Mouse (Mus musculus) layer of hippocampus, postnatal 14 days (tissue): ENCODE data around the gene Rab22a. TPM values are rescaled to one million over a fixed set of nuclear protein-coding genes. Genes with fewer than 3 reads are reported as not detected.
"Not testable (repeated sequence)": the region's sequence is repeated elsewhere in the genome, so short reads cannot be mapped to it uniquely, and the experiment has no call there.

Source experiments
- DNase-seq, 2 experiments: peaks; one replicate each; pipeline ENCODE4 v3.0.0; 2021 to 2022; ENCODE audit warnings: low spot score in 2 of 2, mixed read lengths in 1 of 2
- total RNA-seq, 2 experiments: library from RNA; stranded (reverse); gene quantifications; 2 replicates each; pipeline ENCODE4 v1.2.3; 2021

Gene Rab22a
- total RNA-seq, 2 experiments from 2014 or later: 24.4 to 25.6 TPM

DNA sequence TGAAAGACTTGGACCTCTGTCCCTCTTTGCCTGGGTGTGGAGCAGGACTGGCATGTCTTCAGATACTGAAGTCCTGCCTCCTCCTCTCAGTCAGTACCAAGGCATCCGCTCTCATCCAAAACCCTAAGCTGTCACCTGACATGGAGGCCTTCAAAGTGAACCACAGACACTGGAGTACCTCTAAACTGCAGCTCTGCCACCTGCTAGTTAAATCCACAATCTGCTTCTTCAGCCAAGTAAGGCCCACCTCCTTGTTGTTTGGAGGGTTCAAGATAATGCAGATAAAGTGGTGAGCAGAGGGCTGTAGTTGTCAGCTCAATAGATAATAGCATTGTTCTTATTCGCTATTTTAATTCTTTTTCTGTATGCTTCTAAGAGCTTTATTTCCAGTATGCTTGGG lies 5.7 kb downstream of the Rab22a start:
- no peak for DNase-seq

DNA sequence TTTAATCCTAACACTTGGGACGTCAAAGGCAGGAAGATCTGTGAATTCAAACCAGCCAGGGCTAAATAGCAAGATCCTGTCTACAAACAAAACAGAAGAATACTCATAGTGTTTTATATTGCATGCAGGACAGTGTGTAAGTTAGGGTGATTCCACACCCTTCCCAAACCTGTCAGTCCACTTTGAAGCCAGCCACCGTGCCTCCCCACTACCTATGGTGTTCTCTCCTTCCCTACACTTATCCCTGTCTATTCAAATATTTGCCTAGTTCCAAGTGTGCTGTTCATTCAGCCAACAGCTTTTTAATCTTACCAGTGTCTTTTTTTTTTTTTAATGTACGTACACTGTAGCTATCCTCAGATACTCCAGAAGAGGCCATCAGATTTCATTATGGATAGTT lies 7.3 kb downstream of the Rab22a start:
- no peak for DNase-seq

DNA sequence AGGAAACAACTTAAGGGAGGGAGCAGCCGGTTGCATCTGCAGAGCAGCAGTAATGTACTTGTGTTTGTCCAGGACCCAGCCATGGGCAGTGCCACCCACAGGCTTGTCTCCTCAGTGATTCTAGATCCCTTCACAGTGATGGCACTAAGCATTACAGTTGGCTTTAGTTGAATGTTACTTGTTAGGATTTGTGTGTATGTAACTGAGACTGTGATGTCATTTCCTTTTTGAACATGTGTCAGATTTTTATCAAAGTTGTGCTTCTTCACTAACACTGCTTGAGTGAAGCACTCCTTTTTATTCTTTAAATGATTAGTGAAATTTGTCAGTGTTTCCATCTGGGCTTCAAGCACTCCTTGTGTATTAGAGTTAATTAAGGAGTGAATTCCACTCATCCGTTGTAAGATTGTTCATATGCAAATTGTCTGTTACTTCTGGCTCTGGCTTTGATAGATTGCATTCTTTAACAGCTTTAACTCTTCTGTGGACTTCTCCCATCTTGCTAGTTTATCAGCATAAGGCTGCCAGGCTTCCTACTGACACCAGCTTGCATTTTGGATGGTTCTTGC lies 12.9 kb downstream of the Rab22a start:
- DNase-seq: no peak

DNA sequence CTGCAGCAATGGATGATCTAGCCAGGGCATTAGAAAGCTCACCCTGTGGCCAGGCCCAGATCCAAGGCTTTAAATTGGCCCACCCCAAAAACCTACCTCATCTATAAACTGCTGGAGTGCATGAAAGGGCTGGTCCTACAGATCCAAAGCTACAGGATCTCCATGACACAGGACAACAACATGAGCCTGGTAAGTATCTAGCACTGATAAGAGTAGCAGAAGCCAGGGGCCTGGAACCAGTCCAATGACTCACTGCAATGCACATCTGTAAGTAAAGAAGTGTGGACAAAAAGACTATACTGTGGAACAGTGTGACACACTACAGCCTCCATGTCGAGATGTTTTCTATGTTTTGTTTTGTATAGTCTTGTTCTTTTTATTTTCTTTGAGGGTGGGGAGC lies 13.9 kb downstream of the Rab22a start:
- DNase-seq: no peak

DNA sequence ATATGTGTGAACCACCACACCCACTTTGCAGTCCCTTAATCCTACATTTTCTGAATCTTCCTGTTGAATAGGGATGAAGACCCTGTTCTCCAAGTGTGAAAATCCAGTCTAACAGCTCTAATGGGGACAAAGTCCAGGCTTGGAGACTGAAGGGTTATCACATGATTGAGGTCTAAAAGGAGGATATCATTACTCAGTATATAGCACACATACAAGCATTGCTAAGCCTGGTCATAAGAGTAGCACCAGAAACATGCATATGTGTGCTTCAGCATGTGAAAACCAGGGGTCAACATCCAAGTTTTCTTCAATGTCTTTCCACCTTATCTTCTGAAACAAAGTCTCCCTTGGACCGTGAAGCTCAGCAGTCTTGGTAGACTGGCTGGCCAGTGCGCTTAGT lies 19.0 kb downstream of the Rab22a start:
- DNase-seq: no peak

DNA sequence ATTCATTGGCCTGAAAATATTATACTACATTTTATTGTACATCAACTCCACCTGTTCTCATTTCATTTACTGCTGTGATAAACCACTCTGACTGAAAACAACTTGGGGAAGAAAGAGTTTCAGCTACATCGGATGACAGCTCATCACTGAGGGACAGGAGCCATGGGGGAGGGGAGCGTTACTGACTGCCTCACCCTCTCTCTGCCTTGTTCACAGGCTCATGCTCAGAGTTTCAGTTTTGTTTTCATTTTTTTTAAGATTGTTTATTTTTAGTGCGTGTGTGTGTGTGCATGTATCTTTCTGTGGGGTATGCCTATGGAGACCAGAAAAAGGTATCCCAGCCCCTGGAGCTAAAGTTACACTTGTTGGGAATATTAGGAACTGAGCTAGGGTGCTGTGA lies 19.7 kb downstream of the Rab22a start:
- DNase-seq: no peak

DNA sequence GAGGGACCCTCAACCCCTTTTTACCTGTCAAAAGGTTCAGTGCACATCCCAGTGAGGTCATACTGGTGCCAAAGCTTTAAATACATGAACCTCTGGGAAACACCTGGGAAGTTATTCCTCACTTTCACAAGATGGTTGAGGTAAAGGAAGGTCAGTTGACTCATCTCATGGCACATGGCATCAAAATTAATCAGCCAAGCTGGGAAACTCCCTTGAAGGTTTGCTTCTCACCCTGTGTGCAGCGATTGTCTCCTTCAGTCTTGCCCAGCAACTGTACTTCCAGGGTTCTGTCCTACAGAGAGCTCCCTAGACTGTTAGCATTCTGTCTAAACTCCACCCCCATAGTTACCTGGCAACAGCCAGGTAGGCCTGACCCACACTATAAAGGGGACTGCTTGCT lies 20.6 kb downstream of the Rab22a start:
- no peak for DNase-seq

DNA sequence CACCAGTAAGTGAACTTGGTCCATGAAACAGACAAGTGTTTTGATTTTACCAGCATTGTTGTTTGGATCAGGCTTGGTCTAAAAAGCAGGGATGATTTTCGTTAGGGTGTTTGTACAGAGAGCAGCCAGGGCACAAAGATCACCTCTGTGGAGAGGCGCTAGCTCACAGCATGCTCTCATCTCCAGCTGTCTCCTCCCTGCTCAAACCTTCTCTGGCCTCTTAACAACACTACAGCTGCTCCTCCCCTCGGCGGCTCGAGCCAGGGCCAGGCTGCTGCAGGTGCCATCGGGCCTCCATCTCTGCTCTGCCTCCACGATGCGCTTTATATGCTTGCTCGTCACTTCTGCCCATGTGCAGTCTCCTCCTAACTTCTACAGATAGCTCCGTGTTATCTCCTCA lies 23.2 kb downstream of the Rab22a start:
- DNase-seq: no peak

DNA sequence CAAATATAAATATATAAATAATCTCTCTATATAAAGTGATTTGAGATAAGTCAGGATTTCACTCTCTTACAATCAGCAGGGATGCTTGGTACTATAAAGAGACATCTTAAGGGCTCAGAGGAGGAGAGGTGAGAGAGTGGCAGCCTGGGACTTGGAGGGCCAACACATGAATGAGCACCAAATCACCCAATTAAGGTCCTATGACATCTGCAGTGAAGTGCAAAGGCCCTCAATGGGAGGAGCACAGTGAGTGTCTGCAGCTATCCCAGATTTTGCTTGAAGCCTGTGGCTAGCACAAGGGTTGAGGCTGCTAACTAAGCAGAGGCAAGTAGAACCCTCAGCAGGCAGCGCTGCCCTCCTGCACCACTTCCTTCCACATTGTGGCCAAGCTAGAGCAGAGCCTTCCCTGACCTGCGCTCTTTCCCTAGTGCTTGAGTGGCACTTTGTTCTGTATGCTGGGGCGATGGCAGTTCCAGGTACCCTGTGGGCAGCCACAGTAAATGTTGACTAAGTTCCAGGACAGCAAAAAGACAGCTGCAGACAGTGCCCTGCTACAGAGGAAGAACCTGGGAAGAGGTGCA lies 26.3 kb downstream of the Rab22a start:
- DNase-seq: no peak

DNA sequence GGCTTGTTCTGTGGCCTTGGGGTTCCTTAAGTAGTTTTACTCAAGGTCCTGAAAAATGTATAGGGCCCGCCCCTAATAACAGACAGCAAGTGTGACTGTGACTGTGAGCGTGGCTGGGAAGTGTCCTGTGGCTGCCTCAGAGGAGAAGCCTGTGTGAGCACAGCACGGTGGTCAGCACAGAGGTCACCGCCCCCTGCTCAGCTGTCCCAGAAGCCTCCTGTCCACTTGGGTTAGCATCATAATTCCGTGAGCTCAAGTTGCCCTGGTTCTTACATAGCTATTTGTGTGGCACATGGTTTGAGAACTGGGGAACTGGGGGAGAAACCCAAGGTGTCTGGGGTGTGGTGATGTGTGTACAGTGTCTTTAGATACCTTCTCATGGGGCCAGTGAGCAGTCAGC lies 27.8 kb downstream of the Rab22a start:
- no peak for DNase-seq

DNA sequence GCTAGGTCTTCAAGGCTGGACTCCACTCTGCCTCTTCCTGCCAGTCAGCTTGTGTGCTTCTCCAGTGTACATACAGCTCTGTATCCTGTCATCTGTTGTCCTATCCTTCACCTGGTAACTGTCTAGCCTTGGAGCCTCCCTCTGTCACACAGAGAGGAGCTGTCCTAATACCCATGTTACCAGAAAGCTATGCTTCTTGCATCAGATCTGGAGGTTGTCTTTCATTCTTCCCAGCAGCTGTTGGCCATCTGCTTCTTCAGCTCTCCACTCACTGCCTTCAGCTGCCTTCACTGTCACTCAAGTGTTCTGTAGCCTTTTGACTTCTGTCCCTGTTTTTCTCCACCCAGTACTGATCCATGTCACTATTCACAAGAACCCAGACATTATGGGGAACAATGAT lies 30.3 kb downstream of the Rab22a start:
- DNase-seq: no peak

DNA sequence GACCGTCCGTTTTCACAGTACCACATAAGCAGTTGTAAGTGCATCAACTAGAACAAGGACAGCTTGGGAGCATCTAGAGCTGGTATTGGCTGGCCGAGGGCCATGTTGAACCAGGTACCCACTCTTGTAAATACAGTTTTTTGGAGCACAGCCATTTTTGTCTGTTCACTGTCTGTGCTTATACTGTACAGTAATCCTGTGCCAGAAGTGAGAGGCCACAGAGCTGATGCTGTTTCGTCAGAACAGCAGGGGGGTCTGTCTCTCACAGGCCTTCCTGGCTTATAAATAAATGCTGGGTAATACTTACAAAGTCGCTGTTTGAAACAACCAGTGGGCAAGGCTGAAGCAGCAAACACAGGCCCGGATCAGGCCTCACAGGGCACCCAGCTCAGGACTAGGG lies 32.2 kb downstream of the Rab22a start:
- DNase-seq: no peak

DNA sequence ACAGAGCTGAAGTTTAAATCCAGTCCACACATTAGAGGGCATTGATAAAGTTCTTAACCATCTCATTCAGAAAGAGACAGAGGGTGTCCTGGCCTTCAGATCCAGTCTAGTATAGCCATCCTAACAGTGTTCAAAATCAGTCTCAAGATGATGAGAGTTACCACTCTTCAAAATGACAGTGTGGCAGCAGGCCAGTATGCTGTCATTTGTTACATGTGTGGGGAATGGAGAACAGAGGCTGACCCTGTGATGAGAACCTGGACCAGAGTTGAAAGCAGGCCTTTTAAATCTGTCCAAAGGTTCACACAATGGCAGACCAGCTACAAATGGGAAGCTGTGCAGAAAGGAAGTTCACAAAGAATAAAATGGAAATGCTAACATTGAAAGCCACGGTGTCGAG lies 33.1 kb downstream of the Rab22a start:
- no peak for DNase-seq

DNA sequence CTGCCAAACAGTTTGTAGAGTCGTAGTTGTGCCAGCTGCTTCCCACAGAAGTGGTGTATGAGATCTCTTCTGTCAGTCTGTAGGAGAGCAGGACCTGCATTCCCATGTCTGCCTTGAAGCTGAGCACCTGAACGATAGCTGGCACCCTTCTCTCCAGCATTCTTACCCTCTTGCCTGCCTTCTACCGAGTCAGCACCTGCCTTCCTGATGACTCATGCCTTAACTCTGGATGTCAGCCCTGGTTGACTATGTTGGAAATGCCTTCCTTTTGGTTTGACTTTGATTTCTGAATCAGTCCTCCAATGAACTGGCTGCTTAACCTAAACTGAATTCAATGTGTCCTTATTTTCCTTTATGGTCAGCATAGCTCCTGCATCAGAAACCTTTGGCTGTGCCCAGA lies 39.3 kb downstream of the Rab22a start:
- DNase-seq: no peak

DNA sequence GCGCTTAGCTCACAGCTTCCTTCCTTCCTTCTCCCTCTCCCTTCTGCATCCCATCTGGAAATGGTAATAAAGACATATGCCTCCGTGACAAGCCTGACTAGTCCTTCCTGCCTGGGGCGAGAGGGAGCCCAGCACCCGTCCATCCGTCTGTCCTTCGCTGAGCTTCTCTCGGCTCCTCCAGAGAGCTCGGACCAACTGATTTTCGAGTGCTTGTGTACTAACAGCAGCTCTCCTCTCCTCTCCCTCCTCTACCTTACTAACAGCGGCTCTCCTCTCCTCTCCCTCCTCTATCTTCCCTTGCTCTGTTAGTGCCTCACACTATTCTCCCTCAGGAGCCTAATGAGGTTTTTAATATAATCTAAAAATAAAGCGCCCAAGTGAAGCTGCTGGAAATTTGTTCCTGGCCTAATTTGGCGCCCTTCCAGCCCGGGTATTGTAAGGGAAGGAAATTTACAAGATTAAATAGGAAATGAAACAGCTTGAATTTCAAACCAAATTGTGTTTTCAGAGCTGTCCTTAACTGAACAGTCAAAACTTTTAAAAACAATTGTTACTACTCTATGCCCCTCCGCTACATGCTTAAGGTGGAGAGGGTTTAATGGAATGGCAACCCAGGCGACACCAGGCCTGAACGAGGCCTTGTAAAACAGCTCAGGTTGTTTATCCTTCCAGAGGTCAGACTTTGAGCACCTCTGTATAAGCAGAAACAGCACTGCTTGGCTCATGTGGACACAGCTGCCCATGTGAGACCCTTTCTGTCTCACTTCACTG lies 42.7 kb downstream of the Rab22a start:
- no peak for DNase-seq

DNA sequence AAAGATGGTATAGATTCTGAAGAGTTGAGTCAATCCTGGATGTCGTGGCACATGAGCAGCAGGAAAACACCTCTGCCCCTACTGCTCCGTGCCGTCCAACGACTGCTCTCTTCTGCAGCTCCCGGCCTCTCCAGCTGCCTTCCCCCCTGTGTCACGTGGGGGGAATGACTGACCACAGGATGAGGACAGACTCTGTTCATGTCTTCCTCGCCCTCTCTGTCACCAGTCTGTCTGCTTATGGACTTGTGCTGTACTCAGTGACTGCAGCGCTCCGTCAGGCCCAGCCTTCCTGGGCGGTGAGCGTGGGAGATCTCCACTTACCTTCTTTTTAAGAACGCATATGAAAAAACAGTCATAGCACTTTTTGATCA lies 43.3 kb downstream of the Rab22a start:
- DNase-seq: no peak

DNA sequence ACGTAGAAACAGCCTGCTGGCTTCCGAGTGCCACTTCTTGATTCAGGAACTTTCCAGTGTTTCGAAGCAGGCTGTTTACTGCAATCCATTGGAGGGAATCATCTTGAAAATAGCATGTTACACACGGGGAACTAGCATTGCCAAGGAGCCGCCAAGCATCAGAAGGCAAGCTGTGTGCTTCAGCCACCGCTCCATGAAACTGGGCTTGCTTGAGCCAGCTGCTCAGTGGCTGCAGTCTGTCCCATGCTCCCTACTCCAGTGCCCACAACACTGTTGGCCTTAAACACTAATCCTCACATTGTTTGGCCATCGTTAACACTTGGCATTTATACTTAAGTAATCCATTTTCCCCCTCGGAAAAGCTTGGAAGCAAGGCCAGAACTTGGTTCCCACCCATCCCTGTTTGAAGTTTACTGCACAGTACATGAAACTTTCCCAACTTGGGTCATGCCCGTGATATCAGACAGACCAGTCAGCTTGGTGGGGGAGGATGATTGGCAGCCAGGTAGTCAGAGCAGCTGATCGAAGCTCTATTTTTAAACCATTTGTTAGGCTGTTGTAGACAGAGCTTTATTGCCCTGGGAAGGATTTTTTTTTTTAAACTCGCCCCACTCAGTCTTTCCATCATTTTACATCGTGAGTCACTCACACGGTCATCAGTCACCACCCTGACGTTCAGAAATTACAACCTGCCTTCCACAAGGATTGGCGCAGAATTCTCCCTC lies 46.4 kb downstream of the Rab22a start:
- no peak for DNase-seq

DNA sequence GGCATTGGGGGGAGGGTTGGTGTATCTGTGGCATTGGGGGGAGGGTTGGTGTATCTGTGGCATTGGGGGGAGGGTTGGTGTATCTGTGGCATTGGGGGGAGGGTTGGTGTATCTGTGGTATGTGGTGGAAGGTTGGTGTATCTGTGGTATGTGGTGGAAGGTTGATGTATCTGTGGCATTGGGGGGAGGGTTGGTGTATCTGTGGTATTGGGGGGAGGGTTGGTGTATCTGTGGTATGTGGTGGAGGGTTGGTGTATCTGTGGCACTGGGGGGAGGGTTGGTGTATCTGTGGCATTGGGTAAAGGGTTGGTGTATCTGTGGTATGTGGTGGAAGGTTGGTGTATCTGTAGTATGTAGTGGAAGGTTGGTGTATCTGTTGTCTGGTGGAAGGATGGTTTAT lies 48.1 kb downstream of the Rab22a start:
- DNase-seq: not testable (repeated sequence)

DNA sequence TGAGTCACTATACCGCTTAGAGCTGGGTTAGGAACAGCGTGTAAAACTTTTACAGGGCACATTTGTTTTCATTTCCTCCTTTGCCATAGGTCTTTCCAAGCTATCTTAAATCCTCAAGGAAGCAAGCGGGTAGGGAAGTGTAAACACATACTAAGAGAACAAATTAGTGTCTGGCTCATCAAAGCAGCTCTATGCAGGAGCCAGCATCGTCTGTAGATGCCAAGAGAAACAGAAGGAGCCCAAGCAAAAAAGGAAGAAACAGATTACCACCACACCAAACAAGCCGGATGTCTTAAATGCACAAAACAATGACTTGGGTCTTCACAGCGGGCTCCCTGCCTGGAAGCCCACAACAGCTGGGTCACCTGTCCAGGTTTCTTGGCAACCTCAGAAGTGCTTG lies 50.6 kb downstream of the Rab22a start:
- no peak for DNase-seq

DNA sequence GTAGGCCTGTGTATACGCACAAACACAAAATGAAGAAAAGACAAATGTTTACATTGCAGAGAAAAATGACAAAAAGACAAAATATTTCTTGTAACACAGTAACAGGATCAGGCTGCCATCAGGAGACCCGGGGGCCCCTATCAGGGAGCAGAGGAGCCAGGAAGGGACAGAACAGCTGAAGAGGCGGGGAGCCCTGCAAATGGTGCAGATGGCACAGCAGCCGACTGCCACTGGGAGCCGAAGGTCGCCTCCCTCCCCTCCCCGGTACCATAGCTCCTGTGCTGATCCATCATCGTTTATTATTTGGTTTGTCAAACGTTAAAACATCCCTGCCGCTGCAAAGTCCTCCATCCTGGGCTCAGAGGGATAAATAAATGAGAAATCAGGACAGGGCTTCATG lies 53.1 kb downstream of the Rab22a start:
- DNase-seq: no peak

DNA sequence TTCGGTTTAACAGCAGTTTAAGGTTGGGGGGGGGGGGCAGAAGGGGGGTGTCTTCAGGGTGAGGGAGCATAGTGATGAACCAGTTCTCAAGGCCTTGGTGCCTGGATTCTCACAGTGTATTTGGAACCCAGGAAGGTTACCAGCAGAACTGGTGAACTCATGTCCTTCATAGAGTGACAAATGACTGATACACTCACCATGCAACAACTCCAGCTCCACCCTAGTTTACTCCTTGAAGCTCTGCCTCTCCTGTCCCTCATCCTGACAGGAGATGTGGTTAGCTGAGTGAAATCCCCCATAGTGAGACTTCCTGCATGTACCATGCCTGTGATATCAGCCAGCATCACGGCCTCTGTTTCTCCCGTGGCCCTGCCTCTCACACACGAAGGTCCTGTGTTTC lies 53.7 kb downstream of the Rab22a start:
- no peak for DNase-seq

DNA sequence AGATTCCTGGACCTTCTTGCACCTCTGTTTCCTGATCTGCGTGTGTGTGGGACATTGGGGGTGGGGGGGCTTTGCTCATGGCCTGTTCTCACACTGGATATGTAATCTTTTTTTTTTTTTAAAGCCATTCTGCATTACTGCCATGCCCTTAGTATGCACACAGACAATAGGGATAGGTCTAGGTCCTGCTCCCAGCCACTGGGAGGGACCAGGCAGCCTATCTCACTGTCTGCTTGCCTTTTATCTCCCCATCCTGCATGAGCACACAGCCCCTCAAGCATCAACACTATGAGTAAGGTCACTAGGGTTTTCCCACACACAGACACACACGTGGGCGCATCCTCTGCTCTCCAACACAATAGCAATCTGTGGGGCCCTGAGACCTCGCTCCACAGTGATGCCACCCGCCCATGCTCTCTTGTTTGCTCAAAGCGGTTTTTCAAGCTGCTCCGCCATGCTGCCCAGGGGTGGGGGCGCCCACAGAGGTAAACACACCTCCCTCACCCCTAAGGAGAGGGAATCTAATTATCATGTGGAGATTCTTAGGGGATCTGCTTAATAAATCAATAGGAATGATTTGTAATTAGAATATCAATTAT lies 55.2 kb downstream of the Rab22a start:
- no peak for DNase-seq
